Mouse (Mus musculus) cortical plate, adult 2 months (tissue): ENCODE data around the gene Rin2. TPM values are rescaled to one million over a fixed set of nuclear protein-coding genes. Genes with fewer than 3 reads are reported as not detected.
"Not testable (repeated sequence)": the region's sequence is repeated elsewhere in the genome, so short reads cannot be mapped to it uniquely, and the experiment has no call there.

Experiments
- H3K27ac ChIP-seq: fragments of 200-500 bp; 2 replicates; pipeline ENCODE4 v1.5.1; 2012; ENCODE audit warnings: low read length, control low read depth, inconsistent platforms; ENCODE audit not compliant: insufficient read depth
- H3K4me1 ChIP-seq: fragments of 200-500 bp; 2 replicates; pipeline ENCODE4 v1.6.1; 2011; ENCODE audit warnings: low read length; ENCODE audit not compliant: control insufficient read depth, insufficient read depth
- H3K4me3 ChIP-seq: fragments of 200-500 bp; 2 replicates; pipeline ENCODE4 v1.5.1; 2011; ENCODE audit warnings: mild to moderate bottlenecking, low read length, control low read depth; ENCODE audit not compliant: insufficient read depth
- CTCF ChIP-seq: fragments of 200-500 bp; IDR thresholded peaks from 2 replicates; pipeline ENCODE4 v1.5.1; 2011; ENCODE audit warnings: mild to moderate bottlenecking, control low read depth, low read length; ENCODE audit not compliant: insufficient read depth; ENCODE audit errors: extremely low read depth
- POLR2A ChIP-seq: fragments of 200-500 bp; IDR thresholded peaks from 2 replicates; pipeline ENCODE4 v1.6.1; 2011; ENCODE audit warnings: mild to moderate bottlenecking, low read length, control low read depth; ENCODE audit not compliant: insufficient read depth; ENCODE audit errors: extremely low read depth
- polyA plus RNA-seq: library from polyadenylated mRNA; depleted of rRNA; stranded (reverse); fragments of >200 nt; gene quantifications from 2 replicates; pipeline ENCODE4 v1.2.3, GENCODE M21; 2012

The Rin2 gene
- polyA plus RNA-seq, 1 experiment = 16.9 TPM

- H3K27ac ChIP-seq = no peak overlapping the region
- no peaks in the 10 kb centered on the region for H3K4me1 ChIP-seq
- H3K4me3 ChIP-seq = no peak overlapping the region
- no peak for TF ChIP-seq POLR2A
- TF ChIP-seq CTCF = no peak
These were observed 45.7 kb downstream of the Rin2 start for GRCm38 (mm10) chr2:145720743-145721142.

GRCm38 (mm10) chr2:145722304-145722703, 47.3 kb downstream of the Rin2 start:
- H3K27ac ChIP-seq, H3K4me1 ChIP-seq, H3K4me3 ChIP-seq: not testable (repeated sequence)
- 0 out of 2 replicates have a peak, but pooled peaks have one; percentile 7 for TF ChIP-seq CTCF

GRCm38 (mm10) chr2:145724288-145724687, 49.3 kb downstream of the Rin2 start:
- H3K4me3 ChIP-seq = no peak overlapping the region
- no peak overlapping the region for H3K27ac ChIP-seq
- no peaks in the 10 kb centered on the region for H3K4me1 ChIP-seq
- TF ChIP-seq CTCF (no peak), POLR2A (no peak)

DNA sequence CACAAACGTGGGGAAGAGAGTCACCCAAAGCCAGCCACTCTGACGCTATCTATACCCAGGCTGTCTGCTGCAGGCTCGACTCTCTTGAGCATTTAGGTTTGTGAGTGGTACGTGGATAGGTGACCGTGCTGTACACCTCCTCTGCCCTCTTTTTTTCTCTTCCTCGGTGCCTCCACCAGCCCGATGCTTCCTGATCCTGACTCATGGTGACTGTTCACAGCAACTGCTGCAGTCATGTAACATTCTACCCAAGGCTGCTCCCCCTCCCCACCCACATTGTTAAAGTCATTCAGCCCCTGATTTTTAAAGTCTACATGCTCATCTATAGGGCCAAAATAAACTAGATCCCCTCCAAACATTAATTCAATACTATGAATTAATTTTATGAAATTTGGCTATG, 54.4 kb downstream of the Rin2 start:
- H3K4me1 ChIP-seq = no peaks in the 10 kb centered on the region
- H3K4me3 ChIP-seq = no peak overlapping the region
- TF ChIP-seq CTCF = no peak
- TF ChIP-seq POLR2A = no peak
- H3K27ac ChIP-seq = no peak overlapping the region

- H3K27ac ChIP-seq = no peak overlapping the region
- H3K4me1 ChIP-seq = no peaks in the 10 kb centered on the region
- no peak overlapping the region for H3K4me3 ChIP-seq
- no peak for TF ChIP-seq POLR2A
- no peak for TF ChIP-seq CTCF
These were observed 55.3 kb downstream of the Rin2 start for GRCm38 (mm10) chr2:145730189-145730880.

- Histone ChIP-seq H3K4me1 (no peaks in the 10 kb centered on the region), H3K4me3 (no peak overlapping the region), H3K27ac (no peak overlapping the region)
- TF ChIP-seq CTCF = no peak
These were observed 55.9 kb downstream of the Rin2 start for GRCm38 (mm10) chr2:145730905-145731304.

DNA sequence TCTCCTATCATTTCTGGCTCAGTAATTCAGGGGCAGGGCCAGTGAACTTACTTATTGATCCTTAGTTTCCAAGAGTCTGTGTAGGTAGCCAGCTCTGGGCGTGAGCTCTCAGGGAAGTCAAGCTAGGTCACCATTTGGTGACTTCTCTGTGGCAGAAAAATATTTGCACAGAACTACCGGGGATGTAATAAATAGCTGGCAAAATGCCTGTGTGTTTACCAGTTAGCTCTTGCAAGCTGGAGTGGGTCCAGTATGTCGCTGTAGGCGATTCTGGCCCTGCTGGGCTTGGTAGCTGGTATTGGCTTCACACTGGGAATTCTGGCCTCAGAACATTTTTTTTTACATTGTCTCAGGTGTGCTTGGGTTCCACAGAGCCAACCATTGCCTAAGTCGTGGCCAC, 60.1 kb downstream of the Rin2 start:
- TF ChIP-seq CTCF (no peak), POLR2A (no peak)
- no peak overlapping the region for H3K27ac ChIP-seq
- H3K4me1 ChIP-seq = no peaks in the 10 kb centered on the region

DNA sequence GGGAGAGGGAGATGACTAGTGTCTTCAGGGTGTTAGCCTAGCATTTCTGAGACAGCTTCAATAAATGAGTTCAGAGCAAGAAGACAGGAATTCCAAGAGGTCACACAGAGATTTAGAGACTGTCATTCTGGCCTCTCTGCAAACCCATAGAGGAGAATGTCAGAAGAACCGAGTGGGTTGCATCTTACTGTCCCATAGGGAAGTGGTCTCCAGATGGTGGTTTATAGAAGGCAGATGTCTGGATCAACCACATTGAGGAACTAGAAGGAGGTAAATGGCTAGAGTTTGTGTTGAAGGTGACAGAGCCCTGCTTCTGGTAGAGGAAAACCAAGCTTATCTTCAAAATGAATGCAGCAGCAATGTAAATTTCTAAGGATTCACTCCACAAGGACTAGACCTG, 61.5 kb downstream of the Rin2 start:
- no peak for TF ChIP-seq CTCF
- Histone ChIP-seq H3K27ac (no peak overlapping the region), H3K4me1 (no peaks in the 10 kb centered on the region), H3K4me3 (no peak overlapping the region)

More for the DNA sequence above, 60.1 kb downstream of the Rin2 start:
- H3K4me3 ChIP-seq = no peak overlapping the region

- TF ChIP-seq POLR2A (no peak), CTCF (no peak)
- Histone ChIP-seq H3K4me1 (no peaks in the 10 kb centered on the region), H3K27ac (no peak overlapping the region), H3K4me3 (no peak overlapping the region)
These were observed 62.2 kb downstream of the Rin2 start for GRCm38 (mm10) chr2:145737196-145737595.

GRCm38 (mm10) chr2:145740729-145741128, 65.7 kb downstream of the Rin2 start:
- H3K27ac ChIP-seq = no peak overlapping the region
- no peaks in the 10 kb centered on the region for H3K4me1 ChIP-seq
- H3K4me3 ChIP-seq = no peak overlapping the region
- TF ChIP-seq POLR2A (no peak), CTCF (no peak)
